Mouse (Mus musculus) CH12.LX (cell line): Measurements from ENCODE around the gene Tom1. TPM values are rescaled to one million over a fixed set of nuclear protein-coding genes. Genes with fewer than 3 reads are reported as not detected.

Source experiments
- DNase-seq: peaks from one replicate; pipeline ENCODE4 v3.0.0-alpha.2; 2013; ENCODE audit errors: extremely low read depth
- H3K27ac ChIP-seq: 2 replicates; pipeline ENCODE4 v1.5.1; 2012; ENCODE audit warnings: low read depth, mild to moderate bottlenecking, control low read depth, moderate library complexity; ENCODE audit not compliant: insufficient read depth
- H3K27me3 ChIP-seq: replicated peaks from 2 replicates; pipeline ENCODE3; 2012; ENCODE audit warnings: inconsistent platforms
- H3K36me3 ChIP-seq, 2 experiments: replicated peaks in 1 of 2; 2 replicates each; pipeline versions ENCODE3 to v1.6.1; 2012; ENCODE audit warnings: inconsistent platforms in 1 of 2, low read length in 1 of 2, mild to moderate bottlenecking in 1 of 2, mixed read lengths in 1 of 2, moderate library complexity in 1 of 2; ENCODE audit not compliant: control insufficient read depth in 1 of 2, insufficient read depth in 1 of 2
- H3K4me1 ChIP-seq, 2 experiments: 2 replicates each; pipeline ENCODE4 v1.6.1; 2012; ENCODE audit warnings: inconsistent platforms in 1 of 2, moderate library complexity in 1 of 2; ENCODE audit not compliant: insufficient read depth in 2 of 2, control insufficient read depth in 1 of 2
- H3K4me2 ChIP-seq: 2 replicates; pipeline ENCODE4 v1.6.1; 2012; ENCODE audit warnings: low read depth, mild to moderate bottlenecking, control low read depth; ENCODE audit not compliant: poor library complexity, insufficient read depth, severe bottlenecking
- H3K4me3 ChIP-seq, 3 experiments: fragments of 150-350 bp in 1 of 3; sonication (generic) in 1 of 3; replicated peaks in 1 of 3; 2 replicates each; pipeline versions ENCODE3 to v1.5.1; 2011 to 2012; ENCODE audit warnings: low read depth in 2 of 3, low read length in 2 of 3, mild to moderate bottlenecking in 2 of 3, moderate library complexity in 2 of 3, control low read depth in 1 of 3, improper control_type of control experiment in 1 of 3, inconsistent platforms in 1 of 3, mixed read lengths in 1 of 3; ENCODE audit not compliant: poor library complexity in 1 of 3
- H3K79me2 ChIP-seq: replicated peaks from 2 replicates; pipeline ENCODE4 v1.6.1; 2012; ENCODE audit warnings: mild to moderate bottlenecking, moderate library complexity; ENCODE audit not compliant: control insufficient read depth, poor library complexity, insufficient read depth, severe bottlenecking; ENCODE audit errors: extremely low read depth
- H3K9ac ChIP-seq: 2 replicates; pipeline ENCODE4 v1.6.1; 2012; ENCODE audit warnings: low read depth, mild to moderate bottlenecking, control low read depth, moderate library complexity; ENCODE audit not compliant: insufficient read depth
- H3K9me3 ChIP-seq: replicated peaks from 2 replicates; pipeline ENCODE3; 2012; ENCODE audit warnings: low read length, inconsistent platforms, mixed read lengths
- E2F4 ChIP-seq: IDR thresholded peaks from 2 replicates; pipeline ENCODE4 v1.6.1; 2011; ENCODE audit warnings: low read depth, low read length, improper control_type of control experiment; ENCODE audit not compliant: insufficient replicate concordance
- ELF1 ChIP-seq: IDR thresholded peaks from 2 replicates; pipeline ENCODE4 v1.6.1; 2014; ENCODE audit warnings: low read depth, mild to moderate bottlenecking, inconsistent platforms, low read length, improper control_type of control experiment
- GABPA ChIP-seq: IDR thresholded peaks from 2 replicates; pipeline ENCODE4 v1.6.1; 2012; ENCODE audit warnings: low read depth, low read length, improper control_type of control experiment, inconsistent platforms; ENCODE audit not compliant: insufficient replicate concordance
- HCFC1 ChIP-seq: IDR thresholded peaks from 2 replicates; pipeline ENCODE4 v1.6.1; 2012; ENCODE audit warnings: low read depth, mild to moderate bottlenecking, inconsistent platforms, low read length, improper control_type of control experiment
- IRF4 ChIP-seq: IDR thresholded peaks from 2 replicates; pipeline ENCODE4 v1.6.1; 2014; ENCODE audit warnings: low read depth, mild to moderate bottlenecking, inconsistent platforms, low read length, improper control_type of control experiment
- JUN ChIP-seq: IDR thresholded peaks from 2 replicates; pipeline ENCODE4 v1.6.1; 2011; ENCODE audit warnings: low read depth, mild to moderate bottlenecking, low read length, improper control_type of control experiment, moderate library complexity; ENCODE audit not compliant: insufficient read depth
- JUND ChIP-seq: conservative IDR thresholded peaks from 2 replicates; pipeline ENCODE4 v1.6.1; 2011; ENCODE audit warnings: low read depth, low read length, improper control_type of control experiment
- MAFK ChIP-seq: IDR thresholded peaks from 2 replicates; pipeline ENCODE4 v1.6.1; 2011; ENCODE audit warnings: low read length, improper control_type of control experiment; ENCODE audit not compliant: insufficient replicate concordance
- RAD21 ChIP-seq: IDR thresholded peaks from 2 replicates; pipeline ENCODE4 v1.6.1; 2011; ENCODE audit warnings: low read depth, mild to moderate bottlenecking, low read length, improper control_type of control experiment, moderate library complexity
- SIN3A ChIP-seq: IDR thresholded peaks from 2 replicates; pipeline ENCODE4 v1.6.1; 2012; ENCODE audit warnings: low read length, improper control_type of control experiment, inconsistent platforms
- USF1 ChIP-seq: IDR thresholded peaks from 2 replicates; pipeline ENCODE4 v1.6.1; 2014; ENCODE audit warnings: low read depth, mild to moderate bottlenecking, inconsistent platforms, low read length, improper control_type of control experiment
- ZC3H11A ChIP-seq: IDR thresholded peaks from 2 replicates; pipeline ENCODE4 v1.6.1; 2012; ENCODE audit warnings: low read depth, mild to moderate bottlenecking, inconsistent platforms, low read length, improper control_type of control experiment
- dilution Hi-C: fragments of 300-500 bp; cut with MboI; formaldehyde crosslinking; loops from 2 replicates; pipeline ENCODE4 v1.14.3; 2020; ENCODE audit warnings: low sequenced_read_pairs; ENCODE audit not compliant: extremely low pct_unique_long_range_greater_than_20kb, extremely low pct_ligation_motif_present
- in situ Hi-C: fragments of 300-500 bp; cut with MboI; formaldehyde crosslinking; loops from 3 replicates; pipeline ENCODE4 v1.14.3; 2019; ENCODE audit warnings: low sequenced_read_pairs, low pct_ligation_motif_present, low pct_unique_long_range_greater_than_20kb, mixed read lengths
- polyA plus RNA-seq: library from polyadenylated mRNA; unstranded; fragments of >175 nt; gene quantifications from 2 replicates; pipeline ENCODE4 v1.2.1, GENCODE M21; 2012; ENCODE audit warnings: low read depth; ENCODE audit not compliant: insufficient read length
- total RNA-seq, 2 experiments: library from RNA; depleted of rRNA; stranded (reverse); fragments of 300-350 nt in 1 of 2; fragments of >200 nt in 1 of 2; gene quantifications; 2 replicates each; pipeline ENCODE4 v1.2.3; 2012 to 2014

Gene Tom1
- total and polyA plus RNA-seq, 3 experiments, result 13.4 to 25.3 (median 18.4) TPM

GRCm38 (mm10) chr8:75047784-75048183 is 14.3 kb downstream of the Tom1 start:
- H3K4me1 ChIP-seq, result peaks cover 11 to 21% of the 10 kb centered on the region in 2 experiments; a peak in 3 of 4 replicates
- no peak overlapping the region for H3K4me3 ChIP-seq
- no peak overlapping the region for H3K27ac ChIP-seq
- no peaks in the 10 kb centered on the region for H3K27me3 ChIP-seq
- H3K4me2 ChIP-seq, result no peak overlapping the region
- H3K9ac ChIP-seq, result no peak overlapping the region
- H3K79me2 ChIP-seq, result no peaks in the 10 kb centered on the region
- dilution Hi-C loops, result no loop called here
- in situ Hi-C loops, result no loop called here
- no peaks in the 10 kb centered on the region for H3K9me3 ChIP-seq
- TF ChIP-seq E2F4, result no peak
- H3K36me3 ChIP-seq, result peaks cover 4 to 54% of the 10 kb centered on the region in 2 experiments
- no peak for DNase-seq

- H3K27ac ChIP-seq, result no peak overlapping the region
- peaks cover 14 to 75% of the 10 kb centered on the region in 2 experiments for H3K36me3 ChIP-seq
- no peak overlapping the region for H3K9ac ChIP-seq
- no peak for DNase-seq
- H3K4me1 ChIP-seq, result peaks cover 3 to 8% of the 10 kb centered on the region in 2 experiments; a peak in 3 of 4 replicates
- TF ChIP-seq ELF1, result no peak
- no peak for TF ChIP-seq JUN
- in situ Hi-C loops (no loop called here), dilution Hi-C loops (no loop called here)
- no peaks in the 10 kb centered on the region for H3K79me2 ChIP-seq
- no peak overlapping the region for H3K4me2 ChIP-seq
- no peaks in the 10 kb centered on the region for H3K9me3 ChIP-seq
- H3K27me3 ChIP-seq, result no peaks in the 10 kb centered on the region
- H3K4me3 ChIP-seq, result no peak overlapping the region
Measured at GRCm38 (mm10) chr8:75053342-75053741, 19.8 kb downstream of the Tom1 start.

- dilution Hi-C loops (no loop called here), in situ Hi-C loops (no loop called here)
- peaks cover 16 to 84% of the 10 kb centered on the region in 2 experiments for H3K36me3 ChIP-seq
- no peaks in the 10 kb centered on the region for H3K4me1 ChIP-seq
- no peaks in the 10 kb centered on the region for H3K79me2 ChIP-seq
- TF ChIP-seq MAFK (no peak), GABPA (no peak), ZC3H11A (no peak), SIN3A (no peak), HCFC1 (no peak), USF1 (no peak), JUN (no peak), IRF4 (no peak), RAD21 (no peak), JUND (no peak)
- no peak overlapping the region for H3K27ac ChIP-seq
- no peaks in the 10 kb centered on the region for H3K27me3 ChIP-seq
- H3K4me3 ChIP-seq, result no peak overlapping the region
- DNase-seq, result no peak
- H3K9ac ChIP-seq, result no peak overlapping the region
- H3K4me2 ChIP-seq, result no peak overlapping the region
- H3K9me3 ChIP-seq, result no peaks in the 10 kb centered on the region
Measured at GRCm38 (mm10) chr8:75055673-75056072, 22.2 kb downstream of the Tom1 start.
